Mouse (Mus musculus) megakaryocyte, adult 5-6 weeks (primary cell): Measurements from ENCODE around the gene B3galt6. TPM values are rescaled to one million over a fixed set of nuclear protein-coding genes. Genes with fewer than 3 reads are reported as not detected.

ENCODE experiments used
- total RNA-seq, 2 experiments: library from RNA; stranded (forward) in 1 of 2; stranded (reverse) in 1 of 2; fragments of 153-499, 151-499 nt in 1 of 2; fragments of 221-1000, 200-1000 nt in 1 of 2; gene quantifications; 2 replicates each; pipeline versions ENCODE4 v1.2.3 to v1.2.4; 2015 to 2017

The B3galt6 gene
- total RNA-seq, 2 experiments from 2014 or later = 3.5 to 3.6 TPM

Other genes starting within 250 kb of the B3galt6 start
- 13.5 and 14.1 TPM in 2 replicates for gene Atad3a, start 231.6 kb downstream of the B3galt6 start, total RNA-seq (2015)
- 17.8 and 22.9 TPM in 2 replicates for gene Atad3a, start 231.6 kb downstream of the B3galt6 start, total RNA-seq (2017)
- gene Vwa1, start 218.0 kb downstream of the B3galt6 start, total RNA-seq (2015) = not detected in 2 replicates
- 0.20 TPM in 1 of 2 replicates, not detected in the other for gene Vwa1, start 218.0 kb downstream of the B3galt6 start, total RNA-seq (2017)
- 0.07 TPM in 1 of 2 replicates, not detected in the other for gene Tmem88b, start 206.8 kb downstream of the B3galt6 start, total RNA-seq (2015)
- not detected in 2 replicates for gene Tmem88b, start 206.8 kb downstream of the B3galt6 start, total RNA-seq (2017)
- gene Ankrd65, start 202.2 kb downstream of the B3galt6 start, total RNA-seq (2015) = not detected in 2 replicates
- not detected in 2 replicates for gene Ankrd65, start 202.2 kb downstream of the B3galt6 start, total RNA-seq (2017)
- gene Mrpl20, start 189.8 kb downstream of the B3galt6 start, total RNA-seq (2015) = 131 and 139 TPM in 2 replicates
- gene Mrpl20, start 189.8 kb downstream of the B3galt6 start, total RNA-seq (2017) = 49.5 and 50.2 TPM in 2 replicates
- gene Ccnl2, start 180.2 kb downstream of the B3galt6 start, total RNA-seq (2015) = 65.8 and 69.8 TPM in 2 replicates
- gene Ccnl2, start 180.2 kb downstream of the B3galt6 start, total RNA-seq (2017) = 93.7 and 95.6 TPM in 2 replicates
- 99.7 and 101 TPM in 2 replicates for gene Aurkaip1, start 161.4 kb downstream of the B3galt6 start, total RNA-seq (2015)
- gene Aurkaip1, start 161.4 kb downstream of the B3galt6 start, total RNA-seq (2017) = 131 and 143 TPM in 2 replicates
- not detected in 2 replicates for gene Mxra8, start 153.0 kb downstream of the B3galt6 start, total RNA-seq (2015)
- 1.2 TPM in 2 replicates for gene Mxra8, start 153.0 kb downstream of the B3galt6 start, total RNA-seq (2017)
- gene Dvl1, start 145.2 kb downstream of the B3galt6 start, total RNA-seq (2015) = 9.8 and 10.8 TPM in 2 replicates
- 10.5 and 11.3 TPM in 2 replicates for gene Dvl1, start 145.2 kb downstream of the B3galt6 start, total RNA-seq (2017)
- 0.93 and 1.4 TPM in 2 replicates for gene Tas1r3, start 129.3 kb downstream of the B3galt6 start, total RNA-seq (2015)
- 0.66 and 1.1 TPM in 2 replicates for gene Tas1r3, start 129.3 kb downstream of the B3galt6 start, total RNA-seq (2017)
- 9.1 and 11.7 TPM in 2 replicates for gene Cptp, start 123.2 kb downstream of the B3galt6 start, total RNA-seq (2015)
- gene Cptp, start 123.2 kb downstream of the B3galt6 start, total RNA-seq (2017) = 8.8 and 14.1 TPM in 2 replicates
- 35.0 and 40.9 TPM in 2 replicates for gene Ints11, start 123.1 kb downstream of the B3galt6 start, total RNA-seq (2015)
- 22.0 and 23.0 TPM in 2 replicates for gene Ints11, start 123.1 kb downstream of the B3galt6 start, total RNA-seq (2017)
- gene Pusl1, start 100.9 kb downstream of the B3galt6 start, total RNA-seq (2015) = 11.4 and 14.1 TPM in 2 replicates
- 8.9 and 11.5 TPM in 2 replicates for gene Pusl1, start 100.9 kb downstream of the B3galt6 start, total RNA-seq (2017)
- 19.4 and 22.3 TPM in 2 replicates for gene Acap3, start 100.8 kb downstream of the B3galt6 start, total RNA-seq (2015)
- gene Acap3, start 100.8 kb downstream of the B3galt6 start, total RNA-seq (2017) = 18.0 and 23.7 TPM in 2 replicates
- 65.3 and 67.7 TPM in 2 replicates for gene Ube2j2, start 48.8 kb downstream of the B3galt6 start, total RNA-seq (2015)
- gene Ube2j2, start 48.8 kb downstream of the B3galt6 start, total RNA-seq (2017) = 91.4 and 101 TPM in 2 replicates
- gene C1qtnf12, start 30.3 kb downstream of the B3galt6 start, total RNA-seq (2015) = 30.3 and 40.1 TPM in 2 replicates
- 9.4 and 14.6 TPM in 2 replicates for gene C1qtnf12, start 30.3 kb downstream of the B3galt6 start, total RNA-seq (2017)
- 43.6 and 57.5 TPM in 2 replicates for gene Sdf4, start 223 bp upstream of the B3galt6 start, total RNA-seq (2015)
- gene Sdf4, start 223 bp upstream of the B3galt6 start, total RNA-seq (2017) = 216 and 221 TPM in 2 replicates
- 1.5 and 2.1 TPM in 2 replicates for gene Tnfrsf4, start 21.2 kb upstream of the B3galt6 start, total RNA-seq (2015)
- gene Tnfrsf4, start 21.2 kb upstream of the B3galt6 start, total RNA-seq (2017) = 1.2 and 2.8 TPM in 2 replicates
- gene Tnfrsf18, start 33.5 kb upstream of the B3galt6 start, total RNA-seq (2015) = 2.7 and 10.3 TPM in 2 replicates
- gene Tnfrsf18, start 33.5 kb upstream of the B3galt6 start, total RNA-seq (2017) = 6.0 and 7.2 TPM in 2 replicates
- not detected in 2 replicates for gene Ttll10, start 66.8 kb upstream of the B3galt6 start, total RNA-seq (2015)
- not detected in 2 replicates for gene Ttll10, start 66.8 kb upstream of the B3galt6 start, total RNA-seq (2017)
- gene 9430015G10Rik, start 117.3 kb upstream of the B3galt6 start, total RNA-seq (2015) = 11.7 and 15.7 TPM in 2 replicates
- gene 9430015G10Rik, start 117.3 kb upstream of the B3galt6 start, total RNA-seq (2017) = 20.1 and 27.5 TPM in 2 replicates
- gene Rnf223, start 137.9 kb upstream of the B3galt6 start, total RNA-seq (2015) = 0.09 and 0.60 TPM in 2 replicates
- gene Rnf223, start 137.9 kb upstream of the B3galt6 start, total RNA-seq (2017) = 0.08 and 0.11 TPM in 2 replicates
- gene Agrn, start 204.8 kb upstream of the B3galt6 start, total RNA-seq (2015) = 2.9 and 4.2 TPM in 2 replicates
- gene Agrn, start 204.8 kb upstream of the B3galt6 start, total RNA-seq (2017) = 1.8 and 2.9 TPM in 2 replicates
- gene Isg15, start 208.2 kb upstream of the B3galt6 start, total RNA-seq (2015) = 6.3 and 6.4 TPM in 2 replicates
- gene Isg15, start 208.2 kb upstream of the B3galt6 start, total RNA-seq (2017) = 5.4 and 7.2 TPM in 2 replicates
- 0.11 and 0.42 TPM in 2 replicates for gene AW011738, start 210.7 kb upstream of the B3galt6 start, total RNA-seq (2015)
- gene AW011738, start 210.7 kb upstream of the B3galt6 start, total RNA-seq (2017) = 0.49 and 0.66 TPM in 2 replicates
- gene Perm1, start 223.2 kb upstream of the B3galt6 start, total RNA-seq (2015) = 0.11 TPM in 1 of 2 replicates, not detected in the other
- gene Perm1, start 223.2 kb upstream of the B3galt6 start, total RNA-seq (2017) = not detected in 2 replicates
- gene Plekhn1, start 242.2 kb upstream of the B3galt6 start, total RNA-seq (2015) = 8.5 and 10.5 TPM in 2 replicates
- 11.2 and 14.1 TPM in 2 replicates for gene Plekhn1, start 242.2 kb upstream of the B3galt6 start, total RNA-seq (2017)
- gene Noc2l, start 243.4 kb upstream of the B3galt6 start, total RNA-seq (2015) = 23.9 and 25.2 TPM in 2 replicates
- 43.9 and 47.3 TPM in 2 replicates for gene Noc2l, start 243.4 kb upstream of the B3galt6 start, total RNA-seq (2017)